Mouse (Mus musculus) gastrocnemius, adult 8-10 months (tissue): ENCODE measurements at regions not wholly inside any gene's neighbourhood (a gene's known extent, or its start where the extent isn't known, plus 50 kb on each side); places are given as distances from the start of the nearest gene placed in this dataset.

Experiments used
- DNase-seq, 2 experiments: peaks; one replicate each; pipeline ENCODE4 v3.0.0; 2022; ENCODE audit warnings: low spot score in 2 of 2

DNA sequence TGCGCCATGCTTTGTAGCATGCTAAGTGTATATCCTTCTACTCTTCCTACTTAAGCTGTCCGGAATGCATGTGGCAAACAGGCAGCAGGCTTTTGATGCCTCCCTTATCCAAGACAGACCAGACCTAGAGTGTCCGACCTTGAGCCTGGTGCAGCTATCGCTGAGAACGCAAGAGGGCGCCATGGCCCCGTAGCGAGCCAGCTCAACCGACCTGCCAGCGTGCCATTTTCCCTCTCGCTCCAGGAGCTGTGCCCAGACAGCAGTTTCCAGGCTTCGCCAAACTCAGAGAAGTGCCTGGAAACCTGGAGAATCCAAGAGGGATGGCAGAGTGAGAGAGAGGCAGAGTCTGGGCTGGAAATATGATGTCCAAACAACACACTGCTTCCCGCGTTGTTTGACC lies 155.8 kb upstream of the Gm12830 start:
- DNase-seq = peak; percentile 35 to 57

DNA sequence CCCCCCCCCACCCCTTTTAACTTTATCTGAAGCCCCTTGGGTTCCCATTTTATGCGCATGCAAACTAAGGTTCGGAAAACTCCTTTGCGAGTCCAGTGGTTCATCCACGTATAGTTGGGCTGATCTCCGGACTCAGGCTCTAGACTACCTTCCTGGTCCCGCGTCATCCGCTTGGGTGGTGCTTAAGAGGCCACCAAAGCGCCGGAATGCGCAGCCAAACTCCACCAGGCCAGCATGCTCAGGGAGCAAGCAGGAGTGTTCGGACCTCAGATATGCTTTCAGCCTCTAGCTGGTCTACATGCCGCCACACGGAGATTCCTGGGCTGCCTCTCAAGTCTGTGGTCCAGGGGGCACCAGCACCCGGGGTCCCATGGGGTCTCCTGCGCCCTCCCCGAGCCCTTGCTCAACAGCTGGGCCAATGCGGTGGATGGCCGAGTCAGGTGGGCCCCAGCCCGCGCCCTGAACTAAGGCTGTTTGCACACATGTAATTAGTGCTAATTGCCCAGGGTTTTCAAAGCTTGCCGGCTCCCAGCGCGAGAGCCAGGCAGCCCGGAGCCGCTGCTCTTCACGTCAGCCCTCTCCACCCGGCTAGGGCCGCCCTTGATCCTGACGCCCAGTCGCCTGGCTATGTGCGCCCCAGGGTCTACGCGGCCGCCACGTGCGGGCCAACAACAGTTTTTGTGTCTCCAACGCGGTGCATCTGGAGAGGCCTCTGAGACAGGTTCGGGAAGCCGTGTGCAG lies 155.1 kb upstream of the Gm12830 start:
- DNase-seq = no peak

DNA sequence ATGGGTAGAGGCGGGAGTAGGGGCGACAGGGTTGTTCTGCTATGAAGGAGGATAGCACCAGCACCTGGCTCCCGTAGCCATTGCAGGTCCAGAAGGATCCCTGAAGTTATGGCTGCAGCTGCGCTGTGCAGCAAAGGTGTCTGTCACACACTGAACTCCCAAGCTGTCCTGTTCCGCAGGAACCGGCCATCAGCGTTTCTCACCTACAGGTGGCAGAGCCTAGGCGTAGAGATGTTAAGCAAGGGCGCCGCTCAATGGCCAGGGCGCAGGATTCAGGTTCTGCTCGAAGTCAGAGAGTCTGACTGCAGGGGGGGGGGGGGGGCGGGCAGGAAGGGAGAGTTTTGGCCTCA lies 154.6 kb upstream of the Gm12830 start:
- DNase-seq = no peak

DNA sequence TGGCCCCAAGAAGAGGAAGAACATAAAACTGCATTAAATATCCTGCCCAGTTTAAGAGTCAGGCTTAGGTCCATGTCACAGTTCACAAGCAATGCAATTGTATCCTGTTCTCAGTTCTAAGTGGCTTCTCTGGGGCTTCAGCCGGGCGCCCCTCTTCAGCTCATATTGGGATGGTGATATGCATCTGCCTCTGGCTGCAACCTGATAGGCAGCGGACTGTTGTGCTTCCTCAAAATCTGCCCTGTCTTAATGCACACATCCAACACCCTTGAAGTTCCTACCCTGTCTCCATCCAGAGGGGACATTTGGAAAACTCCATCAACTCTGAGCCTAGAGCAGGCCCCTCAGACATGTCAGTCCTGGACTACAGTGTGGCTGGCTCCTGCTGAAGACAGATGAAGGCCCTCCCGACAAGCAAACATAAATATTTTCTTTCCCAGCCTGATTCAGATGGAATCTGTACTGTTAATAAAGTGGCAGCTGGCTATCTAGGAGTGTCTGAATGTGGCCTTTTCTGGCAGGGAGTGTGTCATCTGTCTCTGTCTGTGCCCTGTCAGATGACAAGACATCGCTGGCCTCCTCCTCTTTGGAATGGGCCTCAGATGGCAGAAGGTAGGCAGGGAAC lies 149.3 kb upstream of the Gm12830 start:
- no peak for DNase-seq

DNA sequence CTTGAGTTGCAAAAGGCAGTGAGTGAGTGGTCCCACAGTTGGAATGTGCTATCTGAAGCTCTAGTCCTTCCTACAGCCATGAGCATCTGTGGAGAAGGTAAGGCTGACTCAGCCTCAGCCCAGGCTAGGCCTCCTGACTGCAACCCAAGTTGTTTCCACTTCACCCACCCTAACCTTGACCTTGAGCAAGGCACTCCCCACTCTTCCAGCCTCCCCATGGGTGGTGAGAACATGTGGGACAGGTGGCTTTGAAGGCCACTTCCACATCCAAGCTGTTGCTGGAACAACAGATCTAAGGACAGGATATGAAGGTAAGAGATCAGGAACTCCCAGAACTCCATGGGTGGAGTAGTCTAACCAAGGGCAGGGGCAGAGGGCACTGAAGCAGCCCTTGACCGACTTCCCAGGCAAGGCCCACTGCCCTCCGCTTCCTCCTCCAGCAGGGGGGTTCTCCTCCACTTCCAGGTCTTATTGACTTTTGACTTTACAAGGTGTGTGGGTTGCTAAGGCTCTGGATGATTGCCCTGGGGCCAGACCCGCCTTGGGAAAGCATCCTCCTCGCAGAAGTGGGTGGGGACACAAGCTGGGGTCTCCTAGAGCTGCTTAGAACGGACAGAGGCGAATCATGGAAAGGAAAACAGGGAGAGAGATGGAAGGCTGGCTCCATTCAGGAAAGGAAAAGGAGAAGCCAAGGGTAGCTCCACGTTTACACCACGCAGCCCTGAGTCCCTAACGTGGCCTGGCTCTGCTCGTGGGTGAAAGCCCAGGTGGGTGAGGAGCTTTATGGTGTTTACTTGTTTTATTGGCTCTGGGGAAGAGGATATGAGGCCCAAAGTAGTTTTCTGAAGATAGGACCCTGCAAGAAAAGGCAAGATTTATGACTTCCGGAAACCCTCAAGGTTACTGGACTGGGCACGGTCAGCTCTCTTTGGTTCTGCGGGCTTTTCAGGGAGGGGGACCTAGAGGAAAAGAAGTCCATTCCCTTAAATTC lies 144.3 kb upstream of the Gm12830 start:
- DNase-seq = no peak

DNA sequence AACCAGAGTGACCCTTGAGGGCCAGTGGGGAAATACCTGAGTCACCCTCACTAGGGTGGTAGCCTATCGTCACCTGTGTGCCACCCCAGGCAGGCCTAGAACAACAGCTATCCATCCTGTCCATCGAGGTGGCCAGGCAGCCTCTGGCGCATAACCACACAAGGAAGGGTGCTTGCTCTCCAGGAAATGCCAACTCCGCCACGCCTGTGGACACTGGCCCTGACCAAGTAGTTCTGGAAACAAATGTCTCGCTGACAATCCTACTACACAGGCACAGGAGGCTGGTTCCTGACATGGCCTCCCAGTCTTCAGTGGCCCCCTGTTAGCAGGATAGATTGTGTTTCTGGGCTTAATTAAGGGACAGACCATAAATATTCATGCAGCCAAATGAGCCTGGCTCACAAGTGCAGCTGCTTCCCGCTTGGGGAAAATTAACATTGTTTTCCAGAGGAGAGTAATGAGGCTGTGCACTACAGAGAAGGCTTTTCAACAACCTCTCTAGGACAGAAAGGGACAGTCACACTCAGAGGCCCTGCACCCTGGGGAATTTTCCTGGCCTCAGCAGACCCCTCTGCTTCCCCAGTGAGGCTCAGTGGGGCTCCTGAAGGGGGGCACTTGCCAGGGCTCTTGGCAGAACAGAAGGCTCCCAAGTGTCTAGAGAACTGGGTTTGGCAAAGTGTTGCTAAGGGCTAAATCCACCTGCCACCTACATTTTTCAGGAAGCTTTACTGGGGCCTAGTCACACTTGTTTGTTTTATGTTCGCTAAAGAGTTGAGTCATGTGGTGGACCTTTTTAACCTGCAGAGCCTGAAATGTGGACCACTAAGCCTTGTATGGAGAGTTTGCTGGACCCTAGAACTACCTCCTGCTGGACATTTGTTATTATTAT lies 143.2 kb upstream of the Gm12830 start:
- DNase-seq = no peak

DNA sequence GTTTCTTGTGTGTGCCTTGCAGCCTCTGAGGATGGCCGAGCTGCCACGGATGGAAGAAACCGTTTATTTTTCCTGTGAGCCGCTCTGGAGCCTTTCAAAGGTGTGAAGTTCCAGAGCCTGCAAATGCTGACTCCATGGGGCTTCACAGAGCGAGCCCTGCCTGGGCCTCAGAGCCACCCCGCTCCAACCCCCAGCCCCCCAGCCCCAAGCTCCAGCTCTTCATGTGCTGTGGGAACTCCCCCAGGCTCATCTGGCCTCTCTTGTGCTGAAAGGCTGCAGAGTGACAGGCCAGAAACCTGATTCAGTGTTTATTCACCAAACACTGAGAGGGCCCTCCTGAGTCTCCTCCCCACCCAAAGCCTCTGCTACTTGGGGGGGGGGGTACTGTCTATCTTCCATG lies 141.2 kb upstream of the Gm12830 start:
- DNase-seq = no peak

DNA sequence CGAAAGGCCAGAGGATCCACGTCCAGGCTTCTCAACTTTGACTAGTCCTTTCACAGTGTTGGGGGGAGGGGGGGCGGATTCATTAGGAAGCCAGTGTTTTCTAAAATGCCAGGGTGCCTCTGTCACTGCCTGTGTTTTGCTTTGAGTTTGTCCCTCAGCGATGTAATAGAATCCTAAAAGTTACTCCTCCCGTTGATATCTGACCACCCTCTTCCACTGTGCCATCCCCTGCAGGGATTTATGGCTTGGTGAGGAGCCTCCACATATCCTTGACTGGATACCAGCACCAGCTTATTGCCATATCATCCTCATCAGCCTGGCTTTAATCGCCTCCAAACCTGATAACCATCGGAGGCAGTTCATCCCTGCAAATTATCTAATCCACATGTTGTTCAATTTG lies 138.6 kb upstream of the Gm12830 start:
- DNase-seq = no peak

DNA sequence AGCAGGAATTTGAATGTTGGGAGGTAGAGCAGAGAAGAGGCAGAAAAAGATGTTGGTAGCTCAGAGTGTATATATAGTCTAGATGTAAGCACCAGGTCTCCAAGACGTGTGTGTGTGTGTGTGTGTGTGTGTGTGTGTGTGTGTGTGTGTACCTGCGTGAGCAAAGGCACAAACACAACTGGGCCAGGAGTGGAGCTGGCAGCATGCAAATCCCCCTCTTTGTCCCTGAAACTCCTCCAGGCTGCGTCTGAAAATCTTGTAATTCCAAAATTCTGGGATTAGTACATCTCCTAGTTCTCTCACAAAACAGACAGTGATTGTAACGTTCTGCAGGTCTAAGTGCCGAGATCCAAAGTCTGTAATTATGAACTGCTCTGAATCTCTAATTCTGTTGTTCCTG lies 137.8 kb upstream of the Gm12830 start:
- DNase-seq = no peak

DNA sequence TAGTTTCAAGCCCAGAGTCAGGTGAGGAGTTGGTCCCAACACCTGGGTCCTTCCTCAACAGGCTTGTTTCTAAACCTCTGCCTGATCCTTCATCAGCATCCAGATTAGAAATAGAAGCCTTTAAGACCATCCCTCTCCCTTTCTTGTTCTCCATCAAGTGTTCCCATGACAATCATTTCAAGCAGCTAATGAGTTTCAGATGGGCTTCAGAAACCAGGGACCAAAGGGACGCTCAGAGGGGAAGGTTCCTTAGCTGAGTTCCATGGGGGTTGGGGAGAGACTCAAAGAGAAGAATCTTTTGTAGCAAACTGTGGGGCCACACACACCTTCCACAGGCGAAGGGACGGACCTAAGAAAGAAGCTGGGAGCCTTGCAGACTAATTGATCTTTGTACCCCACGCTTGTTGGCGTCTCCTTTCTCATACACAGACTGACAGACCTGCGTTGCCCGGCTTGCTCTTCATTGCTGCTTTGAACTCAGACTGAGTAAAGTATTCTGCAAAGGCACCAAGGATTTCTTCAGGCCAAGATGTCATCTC lies 136.6 kb upstream of the Gm12830 start:
- DNase-seq = no peak

DNA sequence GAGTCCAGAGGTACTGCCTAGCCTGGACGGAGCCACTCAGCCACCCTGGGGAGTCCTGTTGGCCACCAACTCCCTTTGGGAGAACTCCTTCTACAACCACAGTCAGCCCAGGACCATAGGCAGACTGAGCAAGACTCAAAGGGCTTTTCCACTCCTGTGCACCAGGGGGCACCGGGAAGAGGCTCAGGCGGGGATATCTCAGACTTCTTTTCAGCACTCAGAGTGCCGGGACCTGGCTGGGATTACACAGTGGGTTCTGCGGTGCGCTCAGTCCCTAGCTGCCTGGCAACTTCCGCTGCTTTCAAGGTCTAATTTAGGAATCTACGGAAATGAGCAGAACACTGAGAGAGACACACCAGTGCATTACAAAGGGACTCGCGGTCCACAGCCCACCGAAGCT lies 136.1 kb upstream of the Gm12830 start:
- no peak for DNase-seq

DNA sequence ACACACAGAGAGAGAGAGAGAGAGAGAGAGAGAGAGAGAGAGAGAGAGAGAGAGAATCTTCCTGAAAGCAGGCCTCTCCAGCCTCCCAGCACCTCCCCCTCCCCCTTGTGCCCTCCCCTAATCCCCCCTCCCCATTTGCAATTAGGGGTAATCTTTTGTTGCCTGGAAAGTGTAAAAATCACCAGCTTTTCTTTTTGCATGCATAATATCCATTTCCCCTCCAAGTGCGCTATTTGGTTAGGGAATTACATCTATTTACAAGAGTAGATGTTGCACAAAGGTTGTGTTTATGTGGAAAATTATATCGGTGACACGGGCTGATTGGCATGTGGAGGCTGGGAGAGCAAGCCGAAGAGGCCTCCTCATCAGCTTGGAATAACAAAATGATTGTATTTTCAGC lies 135.4 kb upstream of the Gm12830 start:
- no peak for DNase-seq

DNA sequence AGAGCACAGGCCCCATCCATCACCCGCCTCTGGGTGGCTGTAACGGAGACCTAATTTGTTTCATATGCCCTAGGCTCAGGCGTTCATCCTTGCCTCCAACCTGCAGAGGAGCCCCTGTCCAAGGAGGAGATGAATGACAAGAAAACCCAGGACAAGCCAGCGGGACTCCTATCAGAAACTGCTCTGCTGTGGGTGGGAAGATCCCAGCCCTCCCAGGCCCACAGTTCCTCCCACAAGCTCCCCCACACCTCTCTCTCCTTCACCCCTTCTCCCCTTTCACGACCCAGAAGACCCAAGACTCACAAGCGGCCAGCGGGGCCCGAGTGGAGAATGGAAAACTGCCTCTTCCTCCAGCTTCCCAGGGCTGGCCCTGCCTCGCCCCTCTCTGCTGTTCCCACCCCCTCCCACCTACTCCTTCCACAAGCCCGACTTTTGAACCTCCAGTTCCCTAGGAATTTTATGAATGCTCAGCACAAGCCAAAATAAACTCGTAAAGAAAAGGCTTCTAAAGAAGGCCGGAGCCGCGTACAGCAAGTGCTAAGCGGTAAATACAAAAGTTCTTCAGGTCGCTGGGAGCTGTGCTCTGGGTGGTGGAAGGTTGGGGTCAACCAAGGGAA lies 133.1 kb upstream of the Gm12830 start:
- no peak for DNase-seq

DNA sequence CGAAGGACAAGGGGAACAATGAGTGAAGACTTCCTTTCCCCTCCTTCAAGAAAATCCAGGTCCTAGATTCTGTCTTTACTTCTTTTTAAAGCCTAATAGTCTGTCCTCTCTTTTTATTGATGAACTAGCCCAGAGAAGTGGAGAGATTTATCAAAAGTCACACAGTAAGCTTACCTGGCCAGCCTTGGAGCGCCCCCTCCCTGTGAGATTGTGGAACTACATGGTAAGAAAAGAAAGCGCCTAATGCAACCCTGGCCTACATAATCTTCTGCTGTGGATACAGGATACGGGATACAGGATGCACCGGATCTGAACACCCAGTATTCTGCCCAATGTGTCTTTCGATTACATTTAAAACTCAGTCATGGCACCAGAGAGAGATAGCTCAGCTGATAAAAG lies 132.6 kb upstream of the Gm12830 start:
- no peak for DNase-seq

DNA sequence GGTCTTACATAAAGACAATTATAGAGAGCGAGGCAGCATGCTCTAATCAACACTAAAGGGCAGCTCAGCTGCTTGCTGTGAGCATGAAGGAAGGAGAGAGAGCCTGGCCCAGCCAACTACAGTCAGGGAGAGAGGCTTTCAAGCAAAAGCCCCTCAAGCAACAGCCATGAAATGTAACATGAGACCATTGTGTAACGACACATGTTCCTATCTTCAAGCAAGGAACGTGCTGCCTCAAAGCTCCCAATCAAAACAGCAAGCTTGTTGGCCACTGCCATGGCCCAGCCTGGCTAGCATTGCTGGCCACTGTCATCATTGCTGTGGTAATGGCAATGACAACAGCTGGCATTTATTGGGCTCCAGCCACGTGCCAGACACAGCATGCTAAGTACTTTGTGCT lies 115.9 kb upstream of the Gm12830 start:
- no peak for DNase-seq

DNA sequence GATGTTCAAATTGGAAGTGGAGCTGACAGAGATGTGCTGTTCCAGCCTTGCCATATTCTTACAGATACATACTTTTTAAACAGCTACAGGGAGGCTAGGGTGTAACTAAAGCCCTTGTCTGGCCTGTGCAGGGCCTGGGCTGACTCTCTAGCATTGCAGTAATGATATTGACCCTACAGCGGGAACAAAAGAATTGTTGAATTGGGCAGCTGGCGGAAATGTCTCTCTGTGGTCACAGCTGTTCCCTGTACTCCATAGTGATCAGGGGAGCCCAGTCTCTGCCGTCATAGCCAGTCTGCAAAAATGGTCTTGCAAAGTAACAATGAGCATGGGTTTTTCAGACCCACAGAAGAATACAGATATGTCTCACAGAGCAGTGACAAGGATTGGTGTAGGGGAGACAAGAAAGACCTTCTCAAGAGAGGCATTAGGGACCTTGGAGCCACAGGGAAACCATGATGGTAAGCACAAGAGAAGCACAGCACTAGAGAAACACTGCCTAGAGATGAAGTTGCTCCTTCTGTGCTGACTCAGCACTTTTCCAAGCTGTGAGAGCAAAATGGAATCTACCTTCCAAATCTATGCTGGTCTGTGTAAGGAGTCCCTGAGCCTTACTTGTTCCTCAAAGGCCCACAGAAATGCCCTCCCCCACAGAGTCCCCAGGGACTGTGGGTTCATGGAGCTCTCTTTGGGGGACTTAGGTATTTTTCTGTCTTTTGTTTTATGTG lies 111.2 kb upstream of the Gm12830 start:
- DNase-seq = no peak

DNA sequence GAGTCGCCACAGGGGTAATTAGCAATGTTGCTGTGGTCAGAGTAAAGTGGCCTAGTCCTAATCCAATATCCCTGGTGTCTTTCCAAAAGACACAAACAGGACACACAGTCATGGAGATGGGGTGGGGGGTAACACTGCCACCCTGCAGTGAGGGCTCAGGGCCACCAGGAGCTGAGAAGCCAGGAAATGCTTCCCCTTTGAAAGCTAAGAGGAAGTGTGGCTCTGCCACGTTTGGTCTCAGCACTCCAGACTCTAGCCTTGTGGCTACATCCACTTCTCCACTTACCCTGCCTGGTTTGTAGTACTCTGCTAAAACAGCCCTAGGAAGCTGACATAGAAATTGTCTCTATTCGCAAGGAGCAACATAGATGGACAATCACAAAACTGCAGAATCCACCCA lies 110.4 kb upstream of the Gm12830 start:
- DNase-seq = no peak

DNA sequence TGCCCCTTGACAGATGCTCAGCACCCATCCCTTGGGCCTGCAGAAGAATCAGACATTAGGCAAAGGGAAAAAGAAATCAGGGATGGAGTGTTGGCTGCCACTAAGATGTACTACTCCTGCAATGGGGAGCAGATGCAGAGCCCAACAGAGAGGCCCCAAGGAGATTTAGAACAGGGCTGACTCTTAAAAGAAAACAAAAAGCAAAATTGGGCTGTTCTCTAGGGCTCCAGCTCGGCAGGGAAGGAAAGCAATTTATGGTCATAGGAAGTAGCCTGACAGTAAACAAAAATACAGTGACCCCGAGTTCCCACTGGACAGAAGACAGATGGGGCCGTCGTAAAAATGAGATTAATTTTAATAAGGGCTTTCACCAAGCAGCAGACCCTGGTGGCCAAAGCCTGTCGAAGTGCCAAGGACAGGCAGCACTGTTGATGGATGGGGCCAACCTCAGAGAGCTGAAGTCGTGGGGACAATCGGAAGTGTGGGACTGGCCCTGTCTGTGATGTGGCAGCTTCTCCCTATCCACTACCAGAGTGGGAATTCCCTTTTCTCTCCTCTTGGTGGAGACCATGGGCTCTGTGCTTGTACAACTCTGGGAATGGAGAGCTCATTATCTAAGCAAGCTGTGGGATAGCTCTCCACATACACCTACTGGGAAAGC lies 109.4 kb upstream of the Gm12830 start:
- no peak for DNase-seq

DNA sequence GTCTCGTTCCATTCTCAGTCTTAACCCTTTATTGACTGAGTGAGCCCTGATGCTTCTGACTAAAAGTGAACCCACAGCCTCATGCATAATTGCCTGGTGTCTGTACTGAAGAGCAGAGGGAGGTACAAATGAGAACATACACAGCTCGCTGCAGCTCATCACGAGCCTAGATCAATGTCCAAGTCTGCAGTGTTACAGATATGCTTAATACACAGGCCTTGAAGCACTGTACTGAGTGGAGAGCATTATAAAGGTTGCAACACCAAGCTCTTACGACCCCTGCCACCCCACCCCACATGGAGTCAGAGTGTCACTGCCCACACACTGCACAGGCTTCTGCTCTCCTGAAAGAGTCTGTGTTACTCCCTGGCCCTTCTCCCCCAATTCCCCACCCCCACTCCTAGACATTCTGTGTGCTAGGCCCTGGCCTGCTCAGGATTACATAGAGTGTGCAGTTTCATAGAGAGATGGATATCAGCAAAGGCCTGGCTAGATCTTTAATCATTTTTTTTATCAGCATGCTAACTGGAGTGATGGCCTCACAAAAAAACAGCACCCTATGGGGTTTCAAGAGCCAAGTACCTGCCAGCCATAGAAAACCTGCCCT lies 108.5 kb upstream of the Gm12830 start:
- no peak for DNase-seq
